Mouse (Mus musculus) small intestine, adult 2 months (tissue): ENCODE measurements around the gene Triobp.

Experiments used
- CTCF ChIP-seq: fragments of 200-500 bp; IDR thresholded peaks from 2 replicates; pipeline ENCODE4 v1.5.1; 2012; ENCODE audit warnings: low read depth, mild to moderate bottlenecking, control low read depth, inconsistent platforms, low read length, moderate library complexity, mixed read lengths; ENCODE audit not compliant: insufficient replicate concordance, insufficient read length; ENCODE audit errors: extremely low read depth
- POLR2A ChIP-seq: fragments of 200-500 bp; IDR thresholded peaks from 2 replicates; pipeline ENCODE4 v1.6.1; 2012; ENCODE audit warnings: low read depth, mild to moderate bottlenecking, control low read depth, inconsistent platforms, low read length, moderate library complexity

DNA sequence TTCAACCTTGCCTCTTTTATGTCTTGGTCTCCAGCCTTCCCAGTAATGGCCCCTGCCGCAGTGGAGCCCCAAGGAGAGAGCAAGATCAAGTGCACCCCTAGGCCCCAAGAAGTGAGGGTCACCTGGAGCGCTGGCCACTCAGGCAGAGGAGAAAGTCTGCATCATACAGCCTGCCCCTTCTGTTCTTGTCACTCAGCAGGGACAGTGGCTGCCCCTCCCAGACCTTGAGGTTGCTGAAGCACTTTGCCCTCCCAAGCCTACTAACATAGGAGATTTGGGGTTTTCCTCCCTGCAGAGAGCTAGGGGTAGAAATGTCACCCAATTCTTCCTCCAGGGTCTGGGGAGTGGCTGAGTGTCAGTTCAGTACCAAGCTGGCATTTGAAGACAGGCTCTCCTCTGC, 104.8 kb downstream of the Triobp start:
- no peak for TF ChIP-seq POLR2A
- no peak for TF ChIP-seq CTCF
